Mouse (Mus musculus) layer of hippocampus, postnatal 14 days (tissue): ENCODE measurements around the gene Sart1. TPM values are rescaled to one million over a fixed set of nuclear protein-coding genes. Genes with fewer than 3 reads are reported as not detected.

Experiments used
- DNase-seq, 2 experiments: peaks; one replicate each; pipeline ENCODE4 v3.0.0; 2021 to 2022; ENCODE audit warnings: low spot score in 2 of 2, mixed read lengths in 1 of 2
- long read RNA-seq, 2 experiments: library from polyadenylated mRNA; stranded (forward); transcript quantifications; one replicate each; pipeline ENCODE4 v2.0.0; 2021
- total RNA-seq, 2 experiments: library from RNA; stranded (reverse); gene quantifications; 2 replicates each; pipeline ENCODE4 v1.2.3; 2021

Gene Sart1
- 10 to 100 TPM; 81.1 to 91.5 TPM for total RNA-seq
- long read RNA-seq, experiment 1, full-length matches to known transcripts = 47 of 71 reads
- long read RNA-seq, experiment 1, partial matches to known transcripts = 7 of 71 reads
- long read RNA-seq, experiment 1, other reads (novel, unspliced or antisense) = 17 of 71 reads
- long read RNA-seq, experiment 2, full-length matches to known transcripts = 46 of 78 reads
- long read RNA-seq, experiment 2, partial matches to known transcripts = 21 of 78 reads
- long read RNA-seq, experiment 2, other reads (novel, unspliced or antisense) = 11 of 78 reads

GRCm38 (mm10) chr19:5388588-5389242, at the start of gene Sart1:
Gene Sart1 (minus strand): TSS chr19:5388703.
- peak; percentile 91 to 97 for DNase-seq

GRCm38 (mm10) chr19:5433951-5434350, 45.4 kb upstream of the Sart1 start:
- no peak for DNase-seq

- no peak for DNase-seq
These were observed 44.7 kb upstream of the Sart1 start for GRCm38 (mm10) chr19:5432992-5433852.

DNA sequence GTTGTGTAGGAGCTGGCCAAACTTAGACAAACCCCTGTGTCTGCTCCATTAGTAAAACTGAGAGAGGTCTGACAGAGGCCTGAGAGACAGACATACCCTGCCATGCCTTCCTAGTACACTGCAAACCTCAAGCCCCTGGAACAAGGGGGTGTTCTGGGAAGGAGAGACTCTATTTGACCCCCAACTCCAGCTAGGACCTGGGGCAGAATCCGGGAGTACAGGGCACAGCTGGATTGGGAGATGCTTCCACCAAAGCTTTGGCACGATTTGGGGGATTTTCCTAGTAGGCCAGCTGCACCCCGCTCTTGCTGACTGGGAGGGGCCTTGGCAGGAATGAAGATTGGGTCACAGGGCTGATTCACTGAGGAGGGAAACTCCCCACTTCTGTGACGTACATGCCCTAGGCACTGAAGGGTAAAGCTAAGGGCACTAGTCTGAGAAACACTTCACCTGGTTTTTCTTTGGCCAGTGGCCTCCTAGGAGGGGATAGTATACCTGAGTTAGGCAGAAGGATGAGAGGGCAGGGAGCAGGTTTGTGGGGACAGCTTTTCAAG, 43.5 kb upstream of the Sart1 start:
- DNase-seq = no peak

DNA sequence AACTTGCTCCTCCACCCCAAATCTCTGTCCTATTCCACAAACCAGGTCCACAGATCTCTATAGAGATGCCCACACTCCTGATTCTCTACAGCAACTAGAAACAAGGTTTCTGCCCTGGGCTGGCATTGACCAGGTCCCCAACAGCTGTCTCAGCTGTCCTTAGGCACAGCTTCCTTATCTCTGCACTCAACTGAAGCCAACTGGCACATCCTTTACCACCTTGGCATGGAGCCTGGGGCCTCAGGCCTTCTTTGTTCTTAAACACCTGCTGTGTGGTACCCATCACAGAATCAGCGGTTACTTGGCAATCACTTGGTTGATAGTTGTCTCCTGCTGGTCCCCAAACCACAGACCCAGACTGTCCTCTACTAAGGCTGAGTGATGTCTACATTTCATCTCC, 41.9 kb upstream of the Sart1 start:
- no peak for DNase-seq

GRCm38 (mm10) chr19:5429806-5430205, 41.3 kb upstream of the Sart1 start:
- no peak for DNase-seq

DNA sequence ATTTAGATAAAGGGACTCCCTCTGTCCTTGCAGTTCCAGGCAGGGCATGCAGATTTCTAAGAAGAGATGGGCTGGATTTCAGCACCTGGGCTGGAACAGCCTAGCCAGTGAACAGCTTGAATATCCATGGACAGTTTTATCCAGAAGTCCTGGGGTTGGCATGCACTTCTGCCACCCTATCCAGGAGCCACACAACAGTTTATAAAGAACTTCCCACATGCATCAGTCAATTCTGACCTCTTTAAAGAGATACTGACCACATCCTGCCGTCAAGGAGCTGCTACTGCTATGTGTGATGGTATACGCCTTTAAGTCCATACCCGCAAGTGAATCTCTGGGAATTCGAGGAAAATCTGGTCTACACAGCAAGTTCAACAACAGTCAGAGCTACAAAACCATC, 40.7 kb upstream of the Sart1 start:
- DNase-seq = no peak

GRCm38 (mm10) chr19:5428083-5428482, 39.6 kb upstream of the Sart1 start:
- no peak for DNase-seq

DNA sequence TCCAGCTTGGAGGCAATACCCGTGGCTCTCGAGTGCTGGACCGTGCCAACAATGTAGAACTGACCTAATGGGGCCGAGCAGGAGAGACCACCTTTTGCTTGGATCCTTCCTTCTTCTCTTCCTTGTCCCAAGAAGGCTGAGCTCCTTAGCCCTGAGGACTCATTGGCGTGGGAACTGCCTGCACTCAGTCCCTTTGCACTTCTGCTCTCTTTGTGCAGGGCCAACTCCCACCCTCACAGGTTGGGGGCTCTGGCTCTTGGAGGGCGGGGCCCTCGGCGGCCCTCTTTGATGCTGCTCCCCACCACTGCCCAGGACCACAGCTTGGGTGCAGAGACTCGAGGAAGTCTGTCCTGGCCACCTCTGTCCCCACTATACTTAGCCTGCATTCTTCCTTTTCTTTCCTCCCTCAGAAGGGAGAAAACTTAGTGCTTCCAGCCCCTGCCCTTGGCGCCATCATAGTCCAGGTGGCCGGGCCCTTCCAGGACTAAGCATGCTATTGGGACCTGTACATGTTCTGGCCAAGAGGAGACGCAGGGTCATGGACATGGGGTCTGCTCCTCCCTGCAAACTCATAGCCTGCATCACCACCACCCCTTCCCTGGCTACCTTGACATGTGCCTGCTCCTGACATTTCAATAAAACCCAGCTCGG, 38.3 kb upstream of the Sart1 start:
- DNase-seq = no peak

DNA sequence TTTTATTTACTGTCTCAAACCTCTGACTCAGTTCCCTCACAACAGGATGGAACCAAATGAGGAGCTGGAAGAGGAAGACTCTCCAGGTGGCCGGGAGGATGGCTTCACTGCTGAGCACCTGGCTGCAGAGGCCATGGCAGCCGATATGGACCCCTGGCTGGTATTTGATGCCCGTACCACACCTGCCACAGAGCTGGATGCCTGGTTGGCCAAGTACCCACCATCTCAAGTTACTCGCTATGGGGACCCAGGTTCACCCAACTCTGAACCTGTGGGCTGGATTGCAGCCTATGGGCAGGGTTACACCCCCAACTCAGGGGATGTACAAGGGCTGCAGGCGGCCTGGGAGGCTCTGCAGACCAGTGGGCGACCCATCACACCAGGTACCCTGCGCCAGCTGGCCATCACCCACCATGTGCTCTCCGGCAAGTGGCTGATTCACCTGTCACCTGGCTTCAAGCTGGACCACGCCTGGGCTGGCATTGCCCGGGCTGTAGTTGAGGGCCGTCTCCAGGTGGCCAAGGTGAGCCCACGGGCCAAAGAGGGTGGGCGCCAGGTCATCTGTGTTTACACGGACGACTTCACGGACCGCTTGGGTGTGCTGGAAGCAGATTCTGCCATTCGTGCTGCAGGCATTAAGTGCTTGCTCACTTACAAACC, 37.5 kb upstream of the Sart1 start:
- no peak for DNase-seq

DNA sequence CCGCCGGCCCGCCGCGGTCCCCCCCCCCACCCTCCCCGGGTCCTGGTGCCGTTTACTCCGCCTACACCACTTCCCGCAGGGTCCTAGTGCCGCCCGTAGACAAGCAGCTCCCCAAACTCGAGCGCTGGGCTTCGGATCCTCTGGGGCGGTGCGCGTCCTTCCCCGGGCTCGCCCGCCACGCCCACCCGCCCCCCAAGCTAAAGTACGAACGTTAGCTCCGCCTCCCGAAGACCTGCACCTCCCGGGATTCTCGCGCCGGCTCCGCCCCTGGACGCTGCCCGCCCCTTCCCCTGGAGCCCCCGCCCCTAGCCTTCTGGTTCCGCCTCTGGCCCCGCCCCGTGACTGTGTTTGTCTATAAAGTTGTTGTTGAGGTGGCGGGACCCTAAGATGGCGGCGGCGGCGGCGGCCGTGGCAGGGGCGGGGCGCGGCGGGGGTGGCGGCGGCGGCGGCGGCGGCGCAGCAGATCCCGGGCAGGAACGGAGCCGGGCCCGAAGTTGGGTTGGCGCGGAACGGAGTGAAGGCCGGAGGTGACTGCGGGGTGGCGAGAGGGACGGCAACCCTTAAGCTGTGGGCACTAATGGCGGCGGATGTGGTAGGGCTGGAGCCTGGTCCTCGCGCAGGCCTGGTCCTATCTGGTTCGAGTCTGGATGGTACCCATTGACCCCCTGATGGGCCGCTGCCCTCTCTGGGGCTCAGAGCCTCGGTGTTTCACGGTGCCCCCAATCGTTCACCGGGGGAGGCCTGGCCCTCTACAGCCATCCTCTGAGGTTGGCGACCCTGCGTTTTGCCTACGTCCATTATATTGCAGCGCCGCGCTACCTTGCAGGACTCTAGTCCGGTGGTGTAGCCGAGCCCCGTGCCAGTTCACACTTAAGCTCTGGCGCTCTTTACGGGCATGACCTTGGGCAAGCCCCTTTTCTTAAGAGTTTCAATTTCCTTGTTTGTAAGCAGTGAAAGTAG, 36.6 kb upstream of the Sart1 start, which contains the start of the genes Drap1 and AI837181:
Gene Drap1, minus strand, starts transcription at position 198 of the 960 bp plus-strand sequence.
Gene AI837181, plus strand, starts transcription at position 363 of the 960 bp plus-strand sequence.
- DNase-seq = peak; percentile 92 to 95

- peak; percentile 63 to 69 for DNase-seq
These were observed 35.7 kb upstream of the Sart1 start for GRCm38 (mm10) chr19:5424092-5424781.

DNA sequence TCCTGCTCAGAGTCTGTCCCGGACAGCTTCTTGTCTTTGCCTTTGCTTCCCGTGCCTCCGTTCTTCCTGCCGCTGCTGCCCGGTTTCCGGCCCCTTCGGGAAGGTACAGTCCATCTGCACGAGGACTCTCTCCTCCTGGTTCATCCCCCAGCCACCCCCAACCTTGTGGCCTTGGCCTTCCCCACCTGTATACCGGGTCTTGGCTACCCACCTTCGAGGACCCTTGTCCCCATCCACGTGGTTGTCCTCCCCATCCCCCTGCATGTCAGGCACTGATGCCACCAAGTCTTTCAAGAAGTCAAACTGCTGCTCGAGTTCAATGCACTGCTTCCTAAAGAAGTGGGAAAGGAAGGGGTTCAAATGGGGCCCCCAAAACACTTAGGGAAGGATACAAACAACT, 35.1 kb upstream of the Sart1 start:
- DNase-seq = no peak

GRCm38 (mm10) chr19:5422895-5423443, 34.5 kb upstream of the Sart1 start:
- no peak for DNase-seq

- no peak for DNase-seq
These were observed 33.8 kb upstream of the Sart1 start for GRCm38 (mm10) chr19:5422267-5422666.

GRCm38 (mm10) chr19:5421784-5422183, 33.3 kb upstream of the Sart1 start:
- DNase-seq = no peak

GRCm38 (mm10) chr19:5420579-5420978, 32.1 kb upstream of the Sart1 start:
- no peak for DNase-seq

DNA sequence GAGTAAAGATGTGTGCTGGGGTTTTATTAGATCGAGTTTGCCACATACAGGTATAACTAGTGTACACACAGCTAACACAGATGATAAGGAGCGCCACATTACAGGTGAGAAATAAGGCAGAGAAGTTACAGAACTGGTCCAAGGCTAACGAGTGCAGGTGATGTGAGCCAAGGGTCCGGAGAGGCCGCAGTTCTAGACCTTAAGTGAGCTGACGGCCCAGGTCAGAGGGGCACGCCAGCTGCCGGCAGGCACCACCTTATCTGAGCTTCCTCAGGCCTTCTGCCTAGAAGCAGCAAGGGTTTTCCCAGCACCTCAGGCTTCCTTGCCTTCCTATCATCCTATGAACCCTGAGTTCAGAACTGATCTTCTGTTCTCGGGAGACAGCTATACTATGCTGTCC, 31.1 kb upstream of the Sart1 start:
- DNase-seq = no peak
